Mouse (Mus musculus) left cerebral cortex, adult 2 months (tissue): ENCODE measurements around the gene Camk2g. TPM values are rescaled to one million over a fixed set of nuclear protein-coding genes. Genes with fewer than 3 reads are reported as not detected.

Experiments
- DNase-seq, 2 experiments: peaks; one replicate each; pipeline ENCODE4 v3.0.0; 2021 to 2022; ENCODE audit warnings: low spot score in 2 of 2, mixed read lengths in 1 of 2; ENCODE audit errors: extremely low spot score in 1 of 2
- H3K27ac ChIP-seq: fragments of 200-600 bp; 2 replicates; pipeline ENCODE4 v1.8.1; 2022
- H3K4me3 ChIP-seq: fragments of 200-600 bp; 2 replicates; pipeline ENCODE4 v1.8.1; 2022
- CTCF ChIP-seq: fragments of 200-600 bp; IDR thresholded peaks from 2 replicates; pipeline ENCODE4 v1.8.1; 2022; ENCODE audit warnings: antibody characterized with exemption, mild to moderate bottlenecking, moderate library complexity
- intact Hi-C: fragments of 180-260 bp; cut with DNase I; formaldehyde crosslinking; loops from one replicate; pipeline ENCODE4 v1.15.1; 2025
- total RNA-seq, 2 experiments: library from RNA; stranded (reverse); gene quantifications; 2 replicates each; pipeline ENCODE4 v1.2.3; 2021

Gene Camk2g
- total RNA-seq, 2 experiments from 2014 or later: 328 to 345 TPM

DNA sequence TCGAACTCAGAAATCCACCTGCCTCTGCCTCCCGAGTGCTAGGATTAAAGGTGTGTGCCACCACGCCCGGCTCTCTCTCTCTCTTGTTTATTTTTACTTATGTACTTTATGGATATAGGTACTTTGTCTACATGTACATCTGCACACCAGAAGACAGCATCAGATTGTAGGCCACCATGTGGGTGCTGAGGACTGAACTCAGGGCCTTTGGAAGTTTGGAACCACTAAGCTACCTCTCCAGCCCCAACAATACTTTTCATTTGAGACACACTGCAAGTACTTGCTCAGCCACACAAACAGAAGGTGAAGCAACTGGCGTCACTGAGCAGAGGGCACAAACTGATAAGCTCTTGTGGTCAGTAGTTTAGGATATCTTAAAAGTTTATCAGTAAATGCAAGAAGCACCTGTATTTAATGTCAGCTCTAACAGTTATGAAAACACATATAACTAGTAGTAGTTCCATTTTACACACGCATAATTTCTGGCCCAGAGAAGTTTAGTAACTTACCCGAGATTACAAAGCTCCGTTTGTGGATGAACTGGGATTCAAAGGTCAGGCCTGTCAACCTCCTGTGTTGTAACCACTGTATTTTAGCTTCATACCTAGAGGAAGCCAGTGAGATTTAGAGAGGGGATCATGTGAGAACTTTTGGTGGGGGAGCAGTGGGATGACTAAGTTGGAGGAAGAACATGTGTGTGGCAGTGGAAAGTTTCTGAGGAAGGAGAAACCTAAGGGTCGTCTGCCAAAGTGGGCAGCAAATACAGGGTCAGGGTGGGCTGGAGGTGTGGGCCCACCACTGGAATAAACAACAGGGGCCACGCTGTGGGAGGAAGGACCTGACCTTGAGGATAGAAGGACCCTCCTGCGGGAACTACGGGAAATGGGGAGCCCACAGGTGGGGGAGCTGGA lies 60.6 kb downstream of the Camk2g start:
- Histone ChIP-seq H3K27ac (peak overlapping the region; percentile 97), H3K4me3 (peak overlapping the region; percentile 76)
- intact Hi-C loops: no loop called here
- DNase-seq: no peak
- no peak for TF ChIP-seq CTCF

DNA sequence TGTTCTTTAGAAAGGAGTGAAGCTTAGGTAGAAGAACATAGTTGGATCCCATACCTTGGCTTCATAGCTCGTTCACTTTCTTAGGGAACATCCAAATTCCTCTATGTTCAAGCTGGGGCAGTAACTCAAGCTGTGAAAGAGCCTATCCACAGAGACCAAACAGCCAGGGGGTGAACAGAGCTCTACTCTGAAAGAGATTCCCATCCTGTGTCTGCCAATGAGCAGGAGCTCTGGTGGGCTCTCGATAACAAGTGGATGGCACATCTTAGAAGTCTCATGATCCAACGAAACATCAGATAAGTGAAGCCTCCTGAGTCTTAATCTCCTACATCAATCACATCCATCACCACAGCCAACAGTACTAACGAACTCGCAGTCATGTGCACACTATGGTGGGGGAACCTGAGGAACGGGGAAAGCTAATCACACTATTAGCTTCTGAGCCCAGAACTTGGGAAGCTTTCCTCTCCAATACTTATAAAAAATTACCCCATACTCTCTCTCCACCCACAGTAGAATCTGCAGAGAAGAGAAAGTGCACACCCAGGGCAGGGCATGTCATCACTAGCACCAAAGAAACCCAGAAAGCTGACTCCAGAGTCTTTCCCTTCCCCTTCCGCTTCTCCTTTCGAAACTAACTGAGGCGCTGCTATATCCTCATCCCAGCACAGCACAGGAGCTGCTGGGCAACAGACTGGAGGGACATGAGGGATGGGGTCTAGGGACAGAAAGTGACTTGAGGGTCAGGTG lies 62.9 kb downstream of the Camk2g start:
- TF ChIP-seq CTCF: no peak
- no peak overlapping the region for H3K27ac ChIP-seq
- no peak overlapping the region for H3K4me3 ChIP-seq
- DNase-seq: no peak
- intact Hi-C loops: no loop called here

DNA sequence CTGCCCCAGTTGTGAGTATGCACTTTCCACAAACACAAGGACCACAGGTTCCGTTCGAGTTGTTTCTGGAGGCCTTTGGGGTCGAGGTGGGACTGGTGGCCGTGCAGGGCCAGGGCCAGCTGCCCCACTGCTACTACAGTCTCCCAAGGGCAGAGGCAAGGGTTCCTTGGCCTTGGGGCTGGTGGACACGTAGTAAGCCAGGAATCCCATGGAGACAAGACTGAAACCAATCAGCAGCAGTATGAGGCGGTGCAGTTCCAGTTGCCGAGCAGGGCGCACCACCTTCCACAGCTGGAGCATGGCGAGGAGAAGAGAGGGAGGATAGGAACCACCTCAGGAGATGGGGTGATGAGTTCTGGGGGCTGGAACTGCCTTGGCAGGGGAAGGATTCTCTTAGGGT lies 64.0 kb downstream of the Camk2g start:
- Histone ChIP-seq H3K4me3 (no peak overlapping the region), H3K27ac (no peak overlapping the region)
- intact Hi-C loops: no loop called here
- DNase-seq: no peak
- TF ChIP-seq CTCF: no peak

DNA sequence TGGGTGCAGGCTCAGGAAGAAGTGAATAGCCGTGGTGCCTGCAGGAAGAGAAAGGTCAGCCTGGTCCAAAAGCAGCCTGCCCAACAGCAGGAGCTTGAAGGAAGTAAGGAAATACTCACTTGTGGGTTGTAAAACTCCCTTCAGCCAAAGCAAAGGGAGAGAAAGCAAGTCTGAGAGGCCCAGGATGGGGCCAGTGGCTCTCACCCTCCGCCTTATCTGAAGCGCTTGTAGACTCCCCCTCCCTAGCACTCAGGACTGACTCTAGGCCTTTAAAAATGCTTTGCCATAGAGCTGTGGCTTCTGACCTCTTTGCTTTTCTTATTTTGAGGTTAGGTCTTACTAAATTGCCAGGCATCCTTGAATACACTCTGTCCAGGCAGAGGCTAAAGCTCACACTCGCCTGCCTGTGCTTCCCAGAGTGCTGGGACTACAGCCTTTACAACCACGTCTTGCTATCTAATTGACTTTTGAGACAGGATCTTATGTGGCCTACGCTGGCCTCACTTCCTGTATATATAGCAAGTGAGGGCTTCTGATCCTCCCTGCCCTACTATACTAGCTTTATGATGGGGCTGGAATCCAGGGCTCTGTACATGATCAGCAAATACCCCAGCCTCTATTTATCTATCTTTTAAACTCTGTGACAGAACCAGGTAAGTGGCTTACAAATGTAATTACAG lies 68.1 kb downstream of the Camk2g start:
- H3K27ac ChIP-seq: no peak overlapping the region
- DNase-seq: no peak
- H3K4me3 ChIP-seq: no peak overlapping the region
- TF ChIP-seq CTCF: no peak
- intact Hi-C loops: no loop called here

DNA sequence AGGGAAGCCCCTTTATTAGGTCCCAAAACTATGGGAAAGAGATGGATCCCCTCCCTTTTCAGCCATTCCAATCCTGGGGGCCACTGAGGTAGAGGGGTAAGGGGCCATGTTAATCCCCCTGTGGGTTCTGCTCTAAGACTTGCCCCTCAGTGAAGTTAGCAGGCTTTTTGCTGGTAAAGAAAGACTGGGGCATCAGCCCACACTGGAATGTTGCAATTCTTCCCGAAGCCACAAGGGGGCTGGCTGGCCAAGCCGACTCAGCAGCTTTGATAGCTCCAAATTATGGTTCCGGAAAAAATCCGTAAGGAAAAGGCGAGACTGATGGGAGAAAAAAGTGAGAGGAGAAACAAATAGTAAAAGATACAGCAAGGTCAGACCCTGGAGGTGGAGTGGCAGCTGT lies 69.8 kb downstream of the Camk2g start:
- intact Hi-C loops: no loop called here
- peak; percentile 68 to 77 for DNase-seq
- no peak overlapping the region for H3K27ac ChIP-seq
- H3K4me3 ChIP-seq: no peak overlapping the region
- peak; percentile 94 for TF ChIP-seq CTCF

DNA sequence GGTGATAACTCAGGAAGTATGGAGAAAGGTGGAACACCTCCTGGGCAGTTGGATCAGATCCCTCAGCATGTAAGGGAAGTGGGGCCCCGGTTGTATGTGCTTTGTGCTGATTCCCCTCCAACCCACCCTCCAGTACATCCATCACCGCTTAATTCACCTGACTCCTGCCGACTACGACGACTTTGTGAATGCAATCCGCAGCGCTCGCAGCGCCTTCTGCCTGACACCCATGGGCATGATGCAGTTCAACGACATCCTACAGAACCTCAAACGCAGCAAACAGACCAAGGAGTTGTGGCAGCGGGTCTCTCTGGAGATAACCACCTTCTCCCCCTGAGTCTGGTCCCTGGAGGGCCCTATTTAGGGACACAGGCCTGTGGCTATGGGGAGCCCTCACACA lies 70.9 kb downstream of the Camk2g start:
- no peak overlapping the region for H3K4me3 ChIP-seq
- no peak overlapping the region for H3K27ac ChIP-seq
- no peak for TF ChIP-seq CTCF
- DNase-seq: no peak
- intact Hi-C loops: no loop called here

DNA sequence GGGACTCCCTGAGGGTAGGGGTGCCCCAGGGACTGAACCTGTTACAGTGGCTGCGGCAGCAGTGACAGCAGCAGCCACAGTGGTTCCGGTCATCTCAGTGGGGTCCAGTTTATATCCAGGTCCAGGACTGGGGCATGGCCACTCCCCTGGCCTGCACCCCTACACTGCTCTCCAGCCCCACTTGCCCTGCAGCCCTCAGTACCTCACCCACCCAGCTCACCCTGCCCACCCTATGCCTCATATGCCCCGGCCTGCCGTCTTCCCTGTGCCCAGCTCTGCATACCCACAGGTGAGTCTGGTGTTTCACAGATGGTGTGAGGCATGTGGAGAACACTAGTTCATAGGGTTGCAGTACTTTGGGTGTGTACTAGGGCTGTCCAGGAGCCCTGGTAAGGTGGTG lies 72.5 kb downstream of the Camk2g start:
- intact Hi-C loops: no loop called here
- no peak for DNase-seq
- H3K27ac ChIP-seq: no peak overlapping the region
- TF ChIP-seq CTCF: no peak
- H3K4me3 ChIP-seq: no peak overlapping the region

DNA sequence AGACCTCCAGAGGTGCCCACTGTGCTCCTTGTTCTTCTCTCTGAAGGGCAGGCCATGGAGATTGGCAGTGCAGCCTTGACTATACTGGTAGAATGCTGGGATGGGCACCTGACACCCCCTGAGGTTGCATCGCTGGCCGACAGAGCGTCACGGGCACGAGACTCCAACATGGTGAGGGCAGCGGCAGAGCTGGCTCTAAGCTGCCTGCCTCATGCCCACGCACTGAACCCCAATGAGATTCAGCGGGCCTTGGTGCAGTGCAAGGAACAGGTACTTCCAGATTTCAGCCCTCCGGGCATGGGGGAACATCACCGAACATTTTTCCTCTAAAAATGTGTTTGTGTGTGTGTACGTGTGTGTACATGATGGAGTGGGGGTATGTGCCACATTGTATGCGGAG lies 74.1 kb downstream of the Camk2g start:
- intact Hi-C loops: no loop called here
- no peak overlapping the region for H3K27ac ChIP-seq
- TF ChIP-seq CTCF: no peak
- H3K4me3 ChIP-seq: no peak overlapping the region
- DNase-seq: no peak

DNA sequence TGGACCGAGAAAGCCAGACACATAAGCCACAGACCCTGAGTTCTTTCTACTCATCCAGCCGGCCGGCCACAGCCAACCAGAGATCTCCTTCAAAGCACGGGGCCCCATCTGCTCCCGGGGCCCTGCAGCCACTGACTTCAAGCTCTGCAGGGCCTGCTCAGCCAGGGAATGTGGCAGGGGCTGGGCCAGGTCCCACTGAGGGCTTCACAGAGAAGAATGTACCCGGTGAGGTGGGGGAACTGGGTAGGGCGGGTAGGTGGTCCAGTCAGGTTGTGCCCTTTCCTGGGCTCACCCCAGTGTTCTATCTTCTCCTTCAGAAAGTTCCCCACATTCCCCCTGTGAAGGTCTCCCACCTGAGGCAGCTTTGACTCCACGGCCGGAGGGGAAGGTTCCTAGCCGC lies 75.4 kb downstream of the Camk2g start:
- intact Hi-C loops: no loop called here
- DNase-seq: no peak

DNA sequence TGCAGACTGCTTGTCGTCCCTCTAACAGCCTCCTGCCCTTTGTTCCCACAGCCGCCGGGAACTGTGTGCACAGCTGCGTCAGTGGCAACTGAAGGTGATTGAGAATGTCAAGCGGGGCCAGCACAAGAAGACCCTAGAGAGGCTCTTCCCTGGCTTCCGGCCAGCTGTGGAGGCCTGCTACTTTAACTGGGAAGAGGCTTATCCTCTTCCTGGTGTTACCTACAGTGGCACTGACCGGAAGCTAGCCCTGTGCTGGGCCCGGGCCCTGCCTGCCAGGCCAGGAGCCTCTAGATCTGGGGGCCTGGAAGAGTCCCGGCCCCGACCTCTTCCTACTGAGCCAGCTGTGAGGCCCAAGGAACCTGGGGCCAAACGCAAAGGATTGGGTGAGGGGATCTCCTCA lies 80.1 kb downstream of the Camk2g start:
- no peak for TF ChIP-seq CTCF
- DNase-seq: no peak
- Histone ChIP-seq H3K4me3 (no peak overlapping the region), H3K27ac (no peak overlapping the region)
- intact Hi-C loops: no loop called here

More for the DNA sequence above, 75.4 kb downstream of the Camk2g start:
- TF ChIP-seq CTCF: no peak
- no peak overlapping the region for H3K4me3 ChIP-seq
- H3K27ac ChIP-seq: no peak overlapping the region

DNA sequence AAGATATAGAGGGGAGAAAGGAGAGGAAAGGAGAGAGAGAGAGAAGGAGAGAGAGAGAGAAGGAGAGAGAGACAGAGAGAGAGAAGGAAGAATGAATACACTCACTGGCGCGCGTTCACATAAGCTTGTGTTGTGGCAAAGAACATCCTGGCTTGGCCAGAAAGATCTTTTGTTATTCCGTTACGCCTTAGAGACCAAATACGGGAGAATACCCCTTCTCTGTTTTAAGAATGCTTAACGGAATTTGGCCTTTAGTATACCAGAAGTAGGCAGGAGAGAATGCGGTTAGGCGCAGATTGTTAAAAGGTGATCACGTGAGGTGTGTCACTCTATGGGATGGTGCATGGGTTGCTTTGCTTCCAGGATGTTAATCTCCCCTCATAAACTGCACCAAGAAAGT lies 85.6 kb downstream of the Camk2g start:
- DNase-seq: no peak
- Histone ChIP-seq H3K4me3 (peak overlapping the region; percentile 74), H3K27ac (peak overlapping the region; percentile 98)
- no peak for TF ChIP-seq CTCF
- intact Hi-C loops: no loop called here
